Mouse (Mus musculus) lung, embryonic 15.5 days (tissue): ENCODE measurements around the gene Pdcd1lg2. TPM values are rescaled to one million over a fixed set of nuclear protein-coding genes. Genes with fewer than 3 reads are reported as not detected.

Experiments
- ATAC-seq: fragments of 200-750 bp; cut with Nextera tagmentation; 2 replicates; pipeline ENCODE4 v1.8.0; 2017; ENCODE audit warnings: moderate number of reproducible peaks, borderline replicate concordance; ENCODE audit not compliant: low FRiP score, low TSS enrichment; ENCODE audit errors: extremely low read depth
- H3K27ac ChIP-seq: fragments of 300-500 bp; sonication (generic); 2 replicates; pipeline ENCODE4 v1.5.1; 2015; ENCODE audit warnings: moderate library complexity, mild to moderate bottlenecking, inconsistent platforms
- H3K27me3 ChIP-seq: fragments of 300-500 bp; sonication (generic); 2 replicates; pipeline ENCODE4 v1.6.1; 2015; ENCODE audit warnings: inconsistent platforms
- H3K36me3 ChIP-seq: fragments of 300-500 bp; sonication (generic); 2 replicates; pipeline ENCODE4 v1.6.1; 2015; ENCODE audit warnings: inconsistent platforms
- H3K4me1 ChIP-seq: fragments of 300-500 bp; sonication (generic); 2 replicates; pipeline ENCODE4 v1.6.1; 2015; ENCODE audit warnings: inconsistent platforms
- H3K4me2 ChIP-seq: fragments of 300-500 bp; sonication (generic); 2 replicates; pipeline ENCODE4 v1.6.1; 2015; ENCODE audit warnings: inconsistent platforms, mild to moderate bottlenecking, moderate library complexity
- H3K4me3 ChIP-seq: fragments of 300-500 bp; sonication (generic); 2 replicates; pipeline ENCODE4 v1.5.1; 2015; ENCODE audit warnings: mild to moderate bottlenecking, inconsistent platforms
- H3K9ac ChIP-seq: fragments of 300-500 bp; sonication (generic); 2 replicates; pipeline ENCODE4 v1.6.1; 2015; ENCODE audit warnings: inconsistent platforms
- H3K9me3 ChIP-seq: fragments of 300-500 bp; sonication (generic); 2 replicates; pipeline ENCODE4 v1.6.1; 2016; ENCODE audit warnings: inconsistent platforms
- WGBS: fragments of 180-500 bp; shearing (Covaris S2); methylation state at CpG from one replicate; pipeline ENCODE4 v1.1.7; 2015; 5-methylcytosine and 5-hydroxymethylcytosine counted together
- polyA plus RNA-seq: library from polyadenylated mRNA; unstranded; fragments of >200 nt; fragmentation: Nextera tagmentation; extraction: Ambion mirVana; gene quantifications from 2 replicates; pipeline ENCODE4 v1.2.1, GENCODE M21; 2015

Gene Pdcd1lg2
- polyA plus RNA-seq, 1 experiment from 2014 or later: 0.09 TPM

- 74% methylated on average over 3 of the region's 3 CpGs for WGBS
- H3K4me3 ChIP-seq: no peak overlapping the region
- H3K36me3 ChIP-seq: no peaks in the 10 kb centered on the region
- no peaks in the 10 kb centered on the region for H3K9me3 ChIP-seq
- ATAC-seq: no peak
- H3K27ac ChIP-seq: no peak overlapping the region
- no peaks in the 10 kb centered on the region for H3K4me1 ChIP-seq
- H3K4me2 ChIP-seq: no peak overlapping the region
- H3K9ac ChIP-seq: no peak overlapping the region
- no peaks in the 10 kb centered on the region for H3K27me3 ChIP-seq
Observed at GRCm38 (mm10) chr19:29430516-29430915, 19.8 kb downstream of the Pdcd1lg2 start.

- Histone ChIP-seq H3K27me3 (no peaks in the 10 kb centered on the region), H3K9ac (no peak overlapping the region), H3K4me2 (no peak overlapping the region), H3K36me3 (no peaks in the 10 kb centered on the region), H3K4me1 (no peaks in the 10 kb centered on the region), H3K4me3 (no peak overlapping the region), H3K27ac (no peak overlapping the region), H3K9me3 (no peaks in the 10 kb centered on the region)
- WGBS: 63% methylated on average over 3 of the region's 3 CpGs
- no peak for ATAC-seq
Observed at GRCm38 (mm10) chr19:29430953-29431352, 20.2 kb downstream of the Pdcd1lg2 start.

GRCm38 (mm10) chr19:29436793-29437479 is 26.2 kb downstream of the Pdcd1lg2 start:
- no peaks in the 10 kb centered on the region for H3K36me3 ChIP-seq
- H3K4me1 ChIP-seq: no peaks in the 10 kb centered on the region
- H3K27ac ChIP-seq: no peak overlapping the region
- no peaks in the 10 kb centered on the region for H3K27me3 ChIP-seq
- H3K9ac ChIP-seq: no peak overlapping the region
- ATAC-seq: no peak
- H3K4me3 ChIP-seq: no peak overlapping the region
- WGBS: 83% methylated on average over 18 of the region's 18 CpGs
- H3K4me2 ChIP-seq: no peak overlapping the region
- no peaks in the 10 kb centered on the region for H3K9me3 ChIP-seq

GRCm38 (mm10) chr19:29437849-29438248 is 27.1 kb downstream of the Pdcd1lg2 start:
- Histone ChIP-seq H3K4me1 (no peaks in the 10 kb centered on the region), H3K9me3 (no peaks in the 10 kb centered on the region), H3K9ac (no peak overlapping the region), H3K27ac (no peak overlapping the region), H3K4me3 (no peak overlapping the region), H3K36me3 (no peaks in the 10 kb centered on the region), H3K4me2 (no peak overlapping the region), H3K27me3 (no peaks in the 10 kb centered on the region)
- 86% methylated on average over 1 of the region's 1 CpGs for WGBS
- no peak for ATAC-seq

GRCm38 (mm10) chr19:29439242-29439641 is 28.5 kb downstream of the Pdcd1lg2 start:
- no peak overlapping the region for H3K27ac ChIP-seq
- ATAC-seq: no peak
- 66% methylated on average over 3 of the region's 3 CpGs for WGBS
- H3K4me1 ChIP-seq: no peaks in the 10 kb centered on the region
- H3K9me3 ChIP-seq: no peaks in the 10 kb centered on the region
- no peaks in the 10 kb centered on the region for H3K36me3 ChIP-seq
- no peaks in the 10 kb centered on the region for H3K27me3 ChIP-seq
- no peak overlapping the region for H3K4me3 ChIP-seq
- H3K9ac ChIP-seq: no peak overlapping the region
- no peak overlapping the region for H3K4me2 ChIP-seq

- Histone ChIP-seq H3K36me3 (no peaks in the 10 kb centered on the region), H3K9ac (no peak overlapping the region), H3K27me3 (no peaks in the 10 kb centered on the region), H3K4me1 (no peaks in the 10 kb centered on the region), H3K4me2 (no peak overlapping the region), H3K4me3 (no peak overlapping the region), H3K27ac (no peak overlapping the region), H3K9me3 (no peaks in the 10 kb centered on the region)
- WGBS: 59% methylated on average over 2 of the region's 2 CpGs
- ATAC-seq: no peak
Observed at GRCm38 (mm10) chr19:29442492-29442891, 31.8 kb downstream of the Pdcd1lg2 start.

- Histone ChIP-seq H3K4me1 (no peaks in the 10 kb centered on the region), H3K9ac (no peak overlapping the region), H3K4me3 (no peak overlapping the region), H3K27ac (no peak overlapping the region), H3K27me3 (no peaks in the 10 kb centered on the region), H3K36me3 (no peaks in the 10 kb centered on the region), H3K4me2 (no peak overlapping the region), H3K9me3 (no peaks in the 10 kb centered on the region)
- WGBS: 78% methylated on average over 3 of the region's 3 CpGs
- no peak for ATAC-seq
Observed at GRCm38 (mm10) chr19:29444364-29444763, 33.6 kb downstream of the Pdcd1lg2 start.

- no peak for ATAC-seq
- no peaks in the 10 kb centered on the region for H3K9me3 ChIP-seq
Observed at GRCm38 (mm10) chr19:29448373-29448772, 37.7 kb downstream of the Pdcd1lg2 start.

GRCm38 (mm10) chr19:29450376-29450775 is 39.7 kb downstream of the Pdcd1lg2 start:
- no peaks in the 10 kb centered on the region for H3K4me1 ChIP-seq
- H3K27me3 ChIP-seq: no peaks in the 10 kb centered on the region
- H3K27ac ChIP-seq: no peak overlapping the region
- ATAC-seq: no peak
- H3K36me3 ChIP-seq: no peaks in the 10 kb centered on the region
- no peak overlapping the region for H3K9ac ChIP-seq
- H3K9me3 ChIP-seq: no peaks in the 10 kb centered on the region
- no peak overlapping the region for H3K4me3 ChIP-seq
- no peak overlapping the region for H3K4me2 ChIP-seq
- WGBS: 72% methylated on average over 8 of the region's 8 CpGs

More at GRCm38 (mm10) chr19:29448373-29448772, 37.7 kb downstream of the Pdcd1lg2 start:
- Histone ChIP-seq H3K4me2 (no peak overlapping the region), H3K36me3 (no peaks in the 10 kb centered on the region), H3K4me1 (no peaks in the 10 kb centered on the region), H3K4me3 (no peak overlapping the region), H3K27me3 (no peaks in the 10 kb centered on the region), H3K27ac (no peak overlapping the region), H3K9ac (no peak overlapping the region)
- 55% methylated on average over 1 of the region's 1 CpGs for WGBS

GRCm38 (mm10) chr19:29454141-29454601 is 43.5 kb downstream of the Pdcd1lg2 start:
- Histone ChIP-seq H3K9me3 (no peaks in the 10 kb centered on the region), H3K9ac (no peak overlapping the region), H3K4me3 (no peak overlapping the region), H3K27ac (no peak overlapping the region), H3K4me2 (no peak overlapping the region), H3K27me3 (no peaks in the 10 kb centered on the region), H3K36me3 (no peaks in the 10 kb centered on the region), H3K4me1 (no peaks in the 10 kb centered on the region)
- 71% methylated on average over 10 of the region's 10 CpGs for WGBS
- no peak for ATAC-seq

GRCm38 (mm10) chr19:29455156-29455555 is 44.4 kb downstream of the Pdcd1lg2 start:
- Histone ChIP-seq H3K27me3 (no peaks in the 10 kb centered on the region), H3K9me3 (no peaks in the 10 kb centered on the region), H3K27ac (no peak overlapping the region), H3K4me2 (no peak overlapping the region), H3K36me3 (no peaks in the 10 kb centered on the region), H3K4me1 (no peaks in the 10 kb centered on the region), H3K4me3 (no peak overlapping the region), H3K9ac (no peak overlapping the region)
- ATAC-seq: no peak
- 72% methylated on average over 1 of the region's 1 CpGs for WGBS

- Histone ChIP-seq H3K9me3 (no peaks in the 10 kb centered on the region), H3K4me3 (no peak overlapping the region), H3K9ac (no peak overlapping the region), H3K4me1 (no peaks in the 10 kb centered on the region), H3K36me3 (no peaks in the 10 kb centered on the region), H3K27ac (no peak overlapping the region), H3K4me2 (no peak overlapping the region), H3K27me3 (no peaks in the 10 kb centered on the region)
- no peak for ATAC-seq
- WGBS: 86% methylated on average over 1 of the region's 1 CpGs
Observed at GRCm38 (mm10) chr19:29457982-29458381, 47.3 kb downstream of the Pdcd1lg2 start.
